Comparison of ENCODE assay signal across 8 mouse cellular contexts in the genomic region with DNA sequence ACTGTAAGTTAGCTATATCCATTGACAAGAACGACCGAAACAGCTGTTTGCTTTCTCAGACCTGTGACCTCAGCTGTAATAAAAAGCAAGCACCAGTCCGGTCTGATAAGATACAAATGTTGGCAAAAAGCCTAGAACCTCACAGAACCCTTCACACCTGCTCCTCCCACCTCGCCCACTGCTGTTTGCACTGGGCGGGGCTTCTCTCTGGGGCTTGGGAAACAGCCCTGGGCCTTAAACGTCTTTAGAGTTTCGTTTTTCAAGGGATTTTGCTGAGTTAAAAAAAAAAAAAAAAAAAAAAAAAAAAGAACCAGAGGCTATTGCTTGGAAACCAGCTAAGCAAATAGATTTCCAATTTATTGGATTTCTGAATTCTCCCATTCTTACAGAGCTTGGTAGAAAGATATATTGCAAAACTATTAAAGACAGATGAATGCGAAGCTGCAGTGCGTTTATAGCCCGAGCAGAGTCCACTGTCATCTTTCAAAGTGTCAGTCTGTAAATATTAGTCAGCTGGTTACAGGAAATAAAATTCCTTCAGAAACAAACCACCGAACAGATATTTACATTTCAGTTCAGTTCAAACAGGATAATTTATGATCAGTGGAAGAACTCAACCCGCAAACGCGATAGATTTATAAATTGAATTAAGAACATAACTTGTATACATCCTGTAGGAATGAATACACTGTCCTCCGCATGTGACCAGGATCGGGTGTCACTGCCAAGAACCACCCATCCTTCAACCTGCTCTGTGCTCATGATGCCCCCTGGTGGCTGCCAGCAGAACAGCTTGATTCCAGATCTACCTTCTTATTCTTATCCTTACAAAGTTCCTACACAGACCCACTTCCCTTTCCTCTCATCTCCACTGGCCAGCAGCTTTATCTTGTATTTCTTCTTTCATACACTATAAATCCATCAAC. TPM values are rescaled to one million over a fixed set of nuclear protein-coding genes. Genes with fewer than 3 reads are reported as not detected.
DNase-seq lines count a peak whose midpoint lies in the region; ATAC-seq and TF ChIP-seq lines count a peak whose summit lies in the region.

No protein-coding gene starts in this region.

- peak; percentile 99 for TF ChIP-seq CTCF in bone marrow, adult 2 months (IDR thresholded peaks at IDR 0.05; ENCODE audit: control insufficient read depth, insufficient read depth, low read length)

- H3K4me3 ChIP-seq in bone marrow, adult 2 months (replicated peaks; ENCODE audit: control insufficient read depth, low read depth, low read length), result no peak overlapping the region
- no peak overlapping the region for H3K4me3 ChIP-seq in embryonic facial prominence, embryonic 15.5 days (replicated peaks)
- H3K4me3 ChIP-seq in limb, embryonic 13.5 days, result no peak overlapping the region
- no peak overlapping the region for H3K4me3 ChIP-seq in midbrain, embryonic 15.5 days

- no peaks in the 10 kb centered on the region for H3K36me3 ChIP-seq in embryonic facial prominence, embryonic 15.5 days
- H3K36me3 ChIP-seq in limb, embryonic 13.5 days, result no peaks in the 10 kb centered on the region
- no peaks in the 10 kb centered on the region for H3K36me3 ChIP-seq in midbrain, embryonic 15.5 days (replicated peaks)

- no peak for TF ChIP-seq POLR2A in bone marrow, adult 2 months (IDR thresholded peaks at IDR 0.05; ENCODE audit: borderline replicate concordance, control insufficient read depth, low read depth, low read length)

- H3K4me1 ChIP-seq in bone marrow, adult 2 months (ENCODE audit: control insufficient read depth, insufficient read depth, low read length), result no peaks in the 10 kb centered on the region
- peaks cover 5% of the 10 kb centered on the region for H3K4me1 ChIP-seq in embryonic facial prominence, embryonic 15.5 days
- H3K4me1 ChIP-seq in limb, embryonic 13.5 days, result peaks cover 8% of the 10 kb centered on the region
- no peaks in the 10 kb centered on the region for H3K4me1 ChIP-seq in midbrain, embryonic 15.5 days

- H3K4me2 ChIP-seq in embryonic facial prominence, embryonic 15.5 days (replicated peaks), result peak overlapping the region; percentile 4; the same call in 1 of the 2 replicates
- H3K4me2 ChIP-seq in limb, embryonic 13.5 days (replicated peaks), result 0 out of 2 replicates have a peak overlapping the region, but pooled peaks have one; percentile 23
- H3K4me2 ChIP-seq in midbrain, embryonic 15.5 days, result peak overlapping the region; percentile 25

- no peaks in the 10 kb centered on the region for H3K27me3 ChIP-seq in embryonic facial prominence, embryonic 15.5 days
- H3K27me3 ChIP-seq in limb, embryonic 13.5 days, result no peaks in the 10 kb centered on the region
- H3K27me3 ChIP-seq in midbrain, embryonic 15.5 days (replicated peaks), result no peaks in the 10 kb centered on the region

- WGBS in bone marrow, adult 2 months, result 15% methylated on average over 16 of the region's 16 CpGs
- WGBS in embryonic facial prominence, embryonic 15.5 days, result 15% methylated on average over 16 of the region's 16 CpGs
- 14% methylated on average over 16 of the region's 16 CpGs for WGBS in limb, embryonic 13.5 days
- WGBS in midbrain, embryonic 15.5 days, result 25% methylated on average over 16 of the region's 16 CpGs

- H3K9me3 ChIP-seq in embryonic facial prominence, embryonic 15.5 days (replicated peaks), result no peaks in the 10 kb centered on the region
- H3K9me3 ChIP-seq in limb, embryonic 13.5 days, result no peaks in the 10 kb centered on the region
- H3K9me3 ChIP-seq in midbrain, embryonic 15.5 days, result no peaks in the 10 kb centered on the region

- no peak overlapping the region for H3K27ac ChIP-seq in bone marrow, adult 2 months (ENCODE audit: control insufficient read depth, insufficient read depth, low read depth, low read length, poor library complexity)
- no peak overlapping the region for H3K27ac ChIP-seq in embryonic facial prominence, embryonic 15.5 days (replicated peaks)
- H3K27ac ChIP-seq in limb, embryonic 13.5 days, result no peak overlapping the region
- no peak overlapping the region for H3K27ac ChIP-seq in midbrain, embryonic 15.5 days

- 0 out of 2 replicates have a peak, but pooled peaks have one; percentile 49 for ATAC-seq in embryonic facial prominence, embryonic 15.5 days (ENCODE audit: insufficient number of reproducible peaks, low FRiP score, low TSS enrichment, low read depth)
- ATAC-seq in limb, embryonic 13.5 days (ENCODE audit: low FRiP score, low read depth), result peak; percentile 58; the same call in 1 of the 2 replicates
- ATAC-seq in midbrain, embryonic 15.5 days (replicated peaks), result peak; percentile 78

- H3K9ac ChIP-seq in embryonic facial prominence, embryonic 15.5 days, result no peak overlapping the region
- H3K9ac ChIP-seq in limb, embryonic 13.5 days, result no peak overlapping the region
- H3K9ac ChIP-seq in midbrain, embryonic 15.5 days, result no peak overlapping the region

- peak; percentile 77 for DNase-seq in A20 (ENCODE audit: low read depth, low spot score)
- DNase-seq in heart, adult 8-10 months (ENCODE audit: low spot score), result peak; percentile 91
- DNase-seq in kidney, adult 8-10 months, result peak; percentile 77 to 86
- peak; percentile 46 to 77 for DNase-seq in spleen, adult 18-20 months

RNA-seq across cellular contexts. Expression of a gene that starts 17.3 kb away (rescaled TPM):
- not detected in 2 replicates for polyA plus RNA-seq in bone marrow, adult 2 months (2011; ENCODE audit: insufficient read depth, insufficient read length, low replicate concordance, missing spikeins)
- polyA plus RNA-seq in embryonic facial prominence, embryonic 15.5 days (2015; fragmentation: Nextera tagmentation; extraction: Ambion mirVana), result 2.7 and 3.5 TPM in 2 replicates
- total RNA-seq in heart, adult 8-10 months (2022), result 1 to 10 TPM; 3.3 to 5.4 (median 4.3) TPM
- polyA plus RNA-seq in limb, embryonic 13.5 days (2015; fragmentation: Nextera tagmentation; extraction: Ambion mirVana), result 1.5 and 1.6 TPM in 2 replicates
- 1.1 TPM in 2 replicates for polyA plus RNA-seq in midbrain, embryonic 15.5 days (2015; fragmentation: Nextera tagmentation; extraction: Ambion mirVana)

RNA-seq across cellular contexts. Expression of a gene that starts 24.3 kb away (rescaled TPM):
- 8.0 and 10.4 TPM in 2 replicates for polyA plus RNA-seq in bone marrow, adult 2 months (2011; ENCODE audit: insufficient read depth, insufficient read length, low replicate concordance, missing spikeins)
- 21.0 and 21.8 TPM in 2 replicates for polyA plus RNA-seq in embryonic facial prominence, embryonic 15.5 days (2015; fragmentation: Nextera tagmentation; extraction: Ambion mirVana)
- 10 to 100 TPM; 10.3 to 12.6 (median 11.5) TPM for total RNA-seq in heart, adult 8-10 months (2022)
- polyA plus RNA-seq in limb, embryonic 13.5 days (2015; fragmentation: Nextera tagmentation; extraction: Ambion mirVana), result 20.6 and 21.5 TPM in 2 replicates
- polyA plus RNA-seq in midbrain, embryonic 15.5 days (2015; fragmentation: Nextera tagmentation; extraction: Ambion mirVana), result 48.6 and 49.7 TPM in 2 replicates

RNA-seq across cellular contexts. Expression of a gene that starts 48.2 kb away (rescaled TPM):
- 9.2 and 17.1 TPM in 2 replicates for polyA plus RNA-seq in bone marrow, adult 2 months (2011; ENCODE audit: insufficient read depth, insufficient read length, low replicate concordance, missing spikeins)
- 31.1 and 32.6 TPM in 2 replicates for polyA plus RNA-seq in embryonic facial prominence, embryonic 15.5 days (2015; fragmentation: Nextera tagmentation; extraction: Ambion mirVana)
- total RNA-seq in heart, adult 8-10 months (2022), result 10 to 100 TPM; 43.5 to 48.0 (median 46.9) TPM
- 37.5 and 37.9 TPM in 2 replicates for polyA plus RNA-seq in limb, embryonic 13.5 days (2015; fragmentation: Nextera tagmentation; extraction: Ambion mirVana)
- 18.8 and 19.5 TPM in 2 replicates for polyA plus RNA-seq in midbrain, embryonic 15.5 days (2015; fragmentation: Nextera tagmentation; extraction: Ambion mirVana)
